In genomic region chr2:45283811-45284210, GRCm38 (mm10) we compare ENCODE assay signal across 18 mouse cellular contexts.
"Had no signal": no experiment of that assay in that cellular context is flagged by ENCODE, and none has a peak within 500 bp of the region (broad histone marks: within the 10 kb centered on the region; RNA-seq: fewer than 3 reads in every experiment).

No protein-coding gene starts in this region.

- H3K4me2 ChIP-seq: limb, embryonic 13.5 days; liver, embryonic 12.5 days; liver, embryonic 15.5 days; lung, embryonic 15.5 days; midbrain, embryonic 13.5 days had no signal

- H3K36me3 ChIP-seq: limb, embryonic 10.5 days; limb, embryonic 13.5 days; liver, embryonic 12.5 days; liver, embryonic 15.5 days; lung, embryonic 15.5 days; midbrain, embryonic 10.5 days; midbrain, embryonic 13.5 days had no signal

- H3K27me3 ChIP-seq: liver, embryonic 12.5 days; liver, embryonic 15.5 days; lung, embryonic 15.5 days; megakaryocyte, embryonic 14.5 days; midbrain, embryonic 13.5 days had no signal

- DNase-seq: kidney, adult 2 months; kidney, postnatal 25 days; liver; lung, adult 18-20 months; lung, postnatal 10 days; lung, postnatal 36 days; thymus, postnatal 25 days had no signal

- H3K27ac ChIP-seq: kidney, postnatal 0 days; limb, embryonic 10.5 days; limb, embryonic 13.5 days; liver, embryonic 12.5 days; liver, embryonic 15.5 days; lung, embryonic 15.5 days; midbrain, embryonic 10.5 days; midbrain, embryonic 13.5 days; stomach, postnatal 0 days had no signal

- H3K4me3 ChIP-seq: limb, embryonic 10.5 days; limb, embryonic 13.5 days; liver, embryonic 12.5 days; liver, embryonic 15.5 days; lung, embryonic 15.5 days; megakaryocyte, embryonic 14.5 days; midbrain, embryonic 10.5 days; midbrain, embryonic 13.5 days had no signal

- H3K4me1 ChIP-seq: liver, embryonic 15.5 days had no signal

- ATAC-seq: intestine, postnatal 0 days; liver, embryonic 12.5 days; midbrain, embryonic 13.5 days had no signal

- H3K9ac ChIP-seq: limb, embryonic 13.5 days; liver, embryonic 12.5 days; liver, embryonic 15.5 days; lung, embryonic 15.5 days; midbrain, embryonic 13.5 days had no signal

- H3K9me3 ChIP-seq: limb, embryonic 10.5 days; limb, embryonic 13.5 days; liver, embryonic 12.5 days; liver, embryonic 15.5 days; lung, embryonic 15.5 days; megakaryocyte, embryonic 14.5 days; midbrain, embryonic 10.5 days; midbrain, embryonic 13.5 days had no signal
